Mouse (Mus musculus): ENCODE data around the gene Nfam1.

DNA sequence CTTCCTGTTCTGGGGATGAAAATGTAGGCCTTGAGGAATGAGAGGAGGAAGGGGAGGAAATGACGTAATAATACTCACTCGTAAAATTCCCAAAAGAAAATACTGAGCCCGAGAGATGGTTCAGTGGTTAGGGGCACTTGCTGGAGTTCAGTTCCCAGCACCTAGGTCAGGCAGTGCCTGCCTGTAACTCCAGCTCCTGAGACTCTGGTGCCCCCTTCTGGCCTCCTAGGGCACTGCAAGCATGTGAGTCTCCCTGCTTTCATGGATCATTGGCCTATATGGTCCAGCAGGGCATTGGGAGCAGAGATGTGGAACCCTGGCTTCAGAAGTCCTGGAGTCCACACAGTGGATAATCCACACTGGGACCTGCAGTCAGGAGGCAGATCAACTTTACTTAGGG is 13.2 kb upstream of the Nfam1 start:
- TF ChIP-seq GATA1 (IDR thresholded peaks at IDR 0.05; ENCODE audit: low read length) (no peak), TAL1 (IDR thresholded peaks at IDR 0.05; ENCODE audit: low read length) (no peak)

Data from erythroblast, embryonic 14.5 days (primary cell).